Mouse (Mus musculus): ENCODE measurements around the gene Lrmp.

- TF ChIP-seq POLR2A (IDR thresholded peaks at IDR 0.05; ENCODE audit: low read depth, low read length) (no peak), CTCF (IDR thresholded peaks at IDR 0.05; ENCODE audit: extremely low read depth, insufficient read depth, insufficient read length, insufficient replicate concordance) (no peak)
Observed at GRCm38 (mm10) chr6:145124621-145125020, 9.2 kb downstream of the Lrmp start.
